Mouse (Mus musculus) lung, postnatal 14 days (tissue): ENCODE results near the gene Lrrc49.

Source experiments
- DNase-seq: peaks from one replicate; pipeline ENCODE4 v3.0.0; 2021

The Lrrc49 gene

GRCm38 (mm10) chr9:60687891-60688324 lies at the start of gene Lrrc49:
Gene Lrrc49 (minus strand): TSS chr9:60688158.
- peak; percentile 93 for DNase-seq

DNA sequence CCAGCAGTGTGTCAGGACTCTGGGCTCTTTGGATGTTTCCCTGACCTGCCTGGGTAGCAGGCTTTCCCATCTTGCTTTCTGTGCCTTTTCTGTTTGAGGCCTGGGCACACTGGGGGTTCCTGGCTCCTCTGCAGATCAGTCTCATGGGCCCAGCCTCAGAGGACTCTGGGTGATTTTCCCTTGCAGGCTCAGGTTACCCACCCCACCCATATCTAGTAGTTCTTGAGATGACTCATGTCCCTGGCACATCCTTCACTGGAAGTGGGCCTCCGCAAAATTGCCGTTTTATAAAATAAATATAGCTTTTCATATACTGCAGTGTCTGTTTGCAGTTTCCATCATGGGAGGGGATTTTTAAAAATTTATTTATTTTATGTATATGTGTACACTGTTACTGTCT lies 46.4 kb upstream of the Lrrc49 start:
- DNase-seq: no peak

- no peak for DNase-seq
Observed at GRCm38 (mm10) chr9:60724968-60725367, 37.0 kb upstream of the Lrrc49 start.

DNA sequence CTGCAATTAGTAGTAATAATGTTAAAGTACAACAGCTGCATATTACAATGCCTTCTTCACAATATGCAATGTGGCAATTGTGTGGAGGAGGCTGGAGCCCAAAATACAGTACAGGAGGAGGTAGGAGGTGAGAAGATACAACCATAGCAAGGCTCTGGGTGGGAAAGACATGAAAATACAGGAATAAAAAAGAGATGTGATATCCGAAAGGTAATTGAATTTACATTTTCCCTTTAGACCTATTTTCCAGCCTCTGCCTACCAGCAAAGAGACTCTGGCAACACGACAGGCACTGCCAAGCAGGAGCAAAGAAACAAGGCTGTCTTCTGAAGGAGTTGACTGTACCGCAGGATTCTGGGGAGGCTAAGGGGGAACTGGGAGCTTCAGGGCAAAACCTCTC lies 31.7 kb upstream of the Lrrc49 start:
- no peak for DNase-seq

DNA sequence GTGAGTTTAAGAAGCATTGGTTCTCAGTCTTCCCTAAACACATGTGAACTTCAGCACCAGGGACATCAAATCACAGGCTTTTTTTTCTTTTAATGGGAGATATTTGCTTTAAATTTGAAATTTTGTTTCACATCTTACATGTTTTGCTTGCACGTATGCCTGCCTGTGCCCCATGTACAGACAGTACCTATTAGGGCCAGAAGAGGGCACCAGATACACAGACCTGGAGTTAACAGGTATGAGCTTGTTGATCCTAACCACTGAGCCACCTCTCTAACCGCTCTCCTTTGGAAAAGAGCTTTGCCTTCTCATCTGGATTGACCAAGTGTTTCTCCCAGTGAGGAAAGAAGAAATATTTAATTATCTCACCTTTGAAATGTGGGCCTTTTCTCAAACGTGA lies 30.3 kb upstream of the Lrrc49 start:
- DNase-seq: peak; percentile 73

- peak; percentile 15 for DNase-seq
Observed at GRCm38 (mm10) chr9:60715828-60716227, 27.9 kb upstream of the Lrrc49 start.

- DNase-seq: no peak
Observed at GRCm38 (mm10) chr9:60715271-60715670, 27.3 kb upstream of the Lrrc49 start.

- DNase-seq: no peak
Observed at GRCm38 (mm10) chr9:60714191-60714590, 26.2 kb upstream of the Lrrc49 start.

DNA sequence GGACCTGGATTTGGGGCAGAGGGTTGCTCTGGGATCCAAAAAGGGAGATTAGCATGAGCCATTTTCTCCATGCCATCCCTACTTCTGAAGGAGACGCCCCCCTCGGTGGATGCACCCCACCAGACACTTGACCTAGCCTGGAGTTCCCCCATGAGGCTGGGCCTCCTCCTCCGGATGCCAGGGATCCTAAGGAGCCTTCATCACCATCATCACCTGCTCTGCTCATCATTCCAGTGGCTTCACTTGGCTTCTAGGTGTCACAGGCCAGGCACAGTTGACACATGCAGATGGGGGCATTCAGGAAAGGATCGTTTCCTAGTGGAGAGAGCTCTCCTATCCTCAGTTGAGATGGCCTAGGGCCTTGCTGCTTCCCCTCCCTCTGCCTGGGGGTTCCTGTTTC lies 25.7 kb upstream of the Lrrc49 start:
- no peak for DNase-seq

- DNase-seq: peak; percentile 32
Observed at GRCm38 (mm10) chr9:60712771-60713541, 25.0 kb upstream of the Lrrc49 start, which contains the start of gene Larp6. Gene Larp6 (plus strand): TSS chr9:60712989.

DNA sequence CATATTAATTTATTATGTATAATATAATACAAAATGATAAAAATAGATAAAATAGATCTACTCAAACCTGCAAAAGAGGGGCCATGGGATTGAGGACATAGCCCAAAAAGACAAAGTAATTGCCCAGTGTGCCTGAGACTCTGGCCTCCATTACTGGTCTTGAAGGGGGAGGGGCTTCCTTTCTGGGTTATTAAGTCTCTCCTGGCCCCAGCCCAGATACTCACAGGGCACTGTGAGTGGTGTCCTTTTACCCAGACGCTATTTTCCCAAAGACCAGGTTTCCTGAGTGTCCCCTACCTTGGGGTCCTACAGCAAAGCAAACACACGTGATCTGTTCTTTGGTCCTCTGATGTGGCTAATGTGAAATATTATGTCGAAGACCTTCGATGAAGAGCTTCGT lies 24.1 kb upstream of the Lrrc49 start:
- DNase-seq: no peak

GRCm38 (mm10) chr9:60709721-60710120 lies 21.8 kb upstream of the Lrrc49 start:
- no peak for DNase-seq

DNA sequence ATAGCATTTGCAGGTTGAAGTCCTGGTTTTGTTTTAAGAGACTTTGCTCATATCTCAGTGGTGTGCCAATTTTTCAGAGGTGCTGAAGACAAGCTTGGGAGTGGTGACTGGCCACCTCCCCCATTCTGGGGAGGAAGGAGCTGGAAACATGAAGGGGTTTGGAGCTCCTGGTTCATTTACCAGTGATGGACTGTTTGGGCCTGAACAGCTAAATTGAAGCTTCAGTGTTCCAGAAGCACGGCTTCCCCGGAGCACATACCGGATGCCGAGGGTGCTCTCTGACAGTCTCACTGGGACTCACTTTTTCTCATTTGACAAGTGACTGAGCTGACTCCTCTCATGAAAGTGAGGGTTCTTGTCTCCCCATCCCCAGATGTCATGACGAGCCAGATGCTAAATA lies 20.6 kb upstream of the Lrrc49 start:
- DNase-seq: no peak

DNA sequence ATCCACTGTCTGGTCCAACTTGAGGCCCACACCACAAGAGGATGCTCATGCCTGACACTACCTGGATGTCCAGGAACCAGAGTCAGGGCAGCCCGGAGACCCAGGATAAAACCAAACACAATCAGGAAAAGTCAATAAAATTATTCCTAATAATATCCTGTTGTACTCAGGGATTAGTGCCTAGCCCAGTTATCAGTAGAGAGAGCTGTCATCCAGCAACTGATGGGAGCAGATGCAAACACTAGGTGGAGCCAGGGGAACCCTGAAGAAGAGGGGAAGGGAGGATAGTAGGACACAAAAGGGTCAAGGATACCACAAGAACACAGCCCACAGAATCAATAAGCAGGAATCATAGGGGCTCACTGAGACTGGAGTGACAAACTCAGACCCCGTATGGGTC lies 19.6 kb upstream of the Lrrc49 start:
- DNase-seq: no peak

- DNase-seq: no peak
Observed at GRCm38 (mm10) chr9:60699581-60700231, 11.7 kb upstream of the Lrrc49 start.

- peak; percentile 12 for DNase-seq
Observed at GRCm38 (mm10) chr9:60696271-60696985, 8.5 kb upstream of the Lrrc49 start.

GRCm38 (mm10) chr9:60693986-60694385 lies 6.0 kb upstream of the Lrrc49 start:
- peak; percentile 29 for DNase-seq

GRCm38 (mm10) chr9:60692624-60693023 lies 4.7 kb upstream of the Lrrc49 start:
- DNase-seq: no peak

- no peak for DNase-seq
Observed at GRCm38 (mm10) chr9:60687415-60687814, 543 bp downstream of the Lrrc49 start.

DNA sequence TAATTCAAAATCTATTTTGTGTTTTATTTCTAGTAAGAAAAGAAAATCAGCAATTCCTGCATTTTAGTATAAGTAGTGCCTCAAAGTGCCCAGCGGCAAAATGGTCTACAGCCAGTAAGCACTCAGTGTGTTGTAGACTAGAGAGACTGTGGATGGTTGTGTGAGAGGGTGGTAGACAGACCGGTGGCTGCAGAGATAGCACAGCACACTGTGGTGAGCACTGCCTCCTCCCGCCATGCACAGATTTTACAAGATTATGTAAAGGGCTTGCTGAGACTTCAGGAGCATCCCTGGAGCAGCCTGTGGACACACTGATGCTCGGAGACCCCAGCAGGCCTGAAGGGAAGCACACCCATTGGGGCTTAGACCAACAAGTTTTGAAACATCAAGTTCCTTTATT lies 5.2 kb downstream of the Lrrc49 start:
- DNase-seq: no peak

DNA sequence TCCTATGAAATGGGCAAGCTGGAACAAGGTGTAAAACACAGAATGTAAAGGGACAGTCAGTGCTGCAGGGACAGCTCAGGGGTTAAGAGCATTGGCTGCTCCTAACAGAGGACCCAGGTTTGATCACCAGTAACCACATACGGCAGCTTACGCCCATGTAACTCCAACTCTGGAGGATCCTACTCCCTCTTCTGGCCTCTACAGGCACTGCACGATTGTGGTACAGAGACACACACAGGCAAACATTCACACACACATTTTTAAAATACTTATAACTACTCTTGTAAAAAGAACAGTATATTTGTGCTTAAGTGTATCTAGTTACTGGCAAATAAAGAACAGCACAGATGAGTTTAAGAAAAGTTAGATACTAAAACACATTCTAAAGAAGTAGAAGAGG lies 7.0 kb downstream of the Lrrc49 start:
- no peak for DNase-seq

GRCm38 (mm10) chr9:60678913-60679312 lies 9.0 kb downstream of the Lrrc49 start:
- no peak for DNase-seq

GRCm38 (mm10) chr9:60676429-60676828 lies 11.5 kb downstream of the Lrrc49 start:
- no peak for DNase-seq

DNA sequence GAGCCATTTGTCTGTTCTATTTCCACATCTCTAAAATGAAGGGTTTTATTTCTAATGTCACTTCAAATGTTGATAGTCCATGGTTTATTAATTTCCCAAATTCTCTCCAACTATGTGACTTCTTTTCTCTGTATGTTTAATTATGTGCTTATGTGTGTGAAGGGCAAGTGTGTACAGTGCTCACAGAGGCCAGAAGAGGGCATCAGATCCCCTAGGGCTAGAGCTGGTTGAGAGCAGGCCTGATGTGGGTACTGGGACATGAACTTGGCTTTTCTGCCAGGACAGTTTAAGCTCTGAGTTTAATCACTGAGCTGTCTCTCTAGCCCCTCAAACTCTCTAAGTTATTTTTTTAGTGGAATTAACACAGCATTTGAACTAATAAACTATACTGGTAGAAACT lies 13.2 kb downstream of the Lrrc49 start:
- no peak for DNase-seq
